Mouse (Mus musculus): ENCODE data around the gene Ccn2. TPM values are rescaled to one million over a fixed set of nuclear protein-coding genes. Genes with fewer than 3 reads are reported as not detected.

Gene Ccn2
- polyA plus RNA-seq, 1 experiment from 2014 or later = 8.3 TPM

GRCm38 (mm10) chr10:24591741-24592140, 3.5 kb upstream of the Ccn2 start:
- DNase-seq (ENCODE audit: low spot score) = no peak
- Histone ChIP-seq H3K36me3 (no peaks in the 10 kb centered on the region; the same call in 1 of the 2 replicates), H3K4me3 (no peak overlapping the region), H3K27ac (no peak overlapping the region), H3K27me3 (ENCODE audit: insufficient read depth, poor library complexity, severe bottlenecking) (no peaks in the 10 kb centered on the region), H3K4me1 (replicated peaks) (peaks cover 59% of the 10 kb centered on the region), H3K9me3 (no peaks in the 10 kb centered on the region)
- 55% methylated on average over 5 of the region's 5 CpGs for WGBS

GRCm38 (mm10) chr10:24592318-24592717, 2.9 kb upstream of the Ccn2 start:
- 76% methylated on average over 2 of the region's 2 CpGs for WGBS
- Histone ChIP-seq H3K27me3 (ENCODE audit: insufficient read depth, poor library complexity, severe bottlenecking) (no peaks in the 10 kb centered on the region), H3K4me3 (no peak overlapping the region), H3K27ac (no peak overlapping the region), H3K36me3 (peaks cover 3% of the 10 kb centered on the region; the same call in 1 of the 2 replicates), H3K4me1 (replicated peaks) (peaks cover 64% of the 10 kb centered on the region), H3K9me3 (no peaks in the 10 kb centered on the region)
- no peak for DNase-seq (ENCODE audit: low spot score)

DNA sequence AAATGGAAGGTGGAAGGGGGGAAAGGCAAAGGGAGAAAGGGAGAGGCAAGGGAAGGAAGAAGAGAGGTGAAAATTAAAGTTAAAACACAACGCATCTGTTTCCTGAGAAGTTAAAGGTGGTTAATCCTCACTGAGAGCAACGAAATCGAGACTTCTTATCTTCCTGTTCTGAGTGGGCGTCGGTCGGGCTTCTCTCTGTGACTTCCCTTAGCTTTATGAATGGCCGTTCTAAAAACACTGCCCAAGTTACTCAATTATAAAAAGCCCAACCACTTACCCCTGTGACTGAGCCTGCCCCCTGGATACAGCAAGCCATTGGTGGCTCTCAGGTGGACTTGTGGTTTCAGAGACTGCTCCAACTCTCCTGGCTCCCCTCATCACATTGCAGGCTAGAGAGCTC, 2.3 kb upstream of the Ccn2 start:
- peaks cover 9% of the 10 kb centered on the region; the same call in 1 of the 2 replicates for H3K36me3 ChIP-seq
- H3K4me1 ChIP-seq (replicated peaks) = peaks cover 70% of the 10 kb centered on the region
- H3K27ac ChIP-seq = 0 out of 2 replicates have a peak overlapping the region, but pooled peaks have one; percentile 16
- no peaks in the 10 kb centered on the region for H3K27me3 ChIP-seq (ENCODE audit: insufficient read depth, poor library complexity, severe bottlenecking)
- WGBS = 80% methylated on average over 7 of the region's 7 CpGs
- H3K9me3 ChIP-seq = no peaks in the 10 kb centered on the region
- no peak for DNase-seq (ENCODE audit: low spot score)
- H3K4me3 ChIP-seq = no peak overlapping the region

DNA sequence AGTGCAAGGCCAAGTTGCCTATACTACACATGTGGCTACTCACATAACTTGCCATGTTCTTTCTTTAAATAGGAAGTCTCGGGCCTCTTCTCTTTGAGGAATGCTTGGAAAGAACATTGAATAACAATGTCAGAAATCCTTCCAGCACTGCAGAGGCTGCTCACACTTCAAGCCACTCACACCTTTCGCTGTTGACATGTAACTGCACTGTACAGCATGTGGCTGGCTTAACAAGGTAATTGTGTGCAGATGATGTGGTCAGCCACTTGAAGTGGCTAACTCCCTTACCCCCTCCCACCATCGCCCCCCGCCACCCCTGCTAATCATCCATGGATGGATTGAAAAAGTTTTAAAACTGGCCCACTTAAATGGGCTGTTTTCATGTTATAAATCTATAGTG, 1.7 kb upstream of the Ccn2 start:
- peaks cover 9% of the 10 kb centered on the region; the same call in 1 of the 2 replicates for H3K36me3 ChIP-seq
- no peaks in the 10 kb centered on the region for H3K27me3 ChIP-seq (ENCODE audit: insufficient read depth, poor library complexity, severe bottlenecking)
- H3K4me1 ChIP-seq (replicated peaks) = peaks cover 74% of the 10 kb centered on the region
- DNase-seq (ENCODE audit: low spot score) = no peak
- no peaks in the 10 kb centered on the region for H3K9me3 ChIP-seq
- no peak overlapping the region for H3K4me3 ChIP-seq
- 64% methylated on average over 4 of the region's 4 CpGs for WGBS
- peak overlapping the region; percentile 96; the same call in 1 of the 2 replicates for H3K27ac ChIP-seq

DNA sequence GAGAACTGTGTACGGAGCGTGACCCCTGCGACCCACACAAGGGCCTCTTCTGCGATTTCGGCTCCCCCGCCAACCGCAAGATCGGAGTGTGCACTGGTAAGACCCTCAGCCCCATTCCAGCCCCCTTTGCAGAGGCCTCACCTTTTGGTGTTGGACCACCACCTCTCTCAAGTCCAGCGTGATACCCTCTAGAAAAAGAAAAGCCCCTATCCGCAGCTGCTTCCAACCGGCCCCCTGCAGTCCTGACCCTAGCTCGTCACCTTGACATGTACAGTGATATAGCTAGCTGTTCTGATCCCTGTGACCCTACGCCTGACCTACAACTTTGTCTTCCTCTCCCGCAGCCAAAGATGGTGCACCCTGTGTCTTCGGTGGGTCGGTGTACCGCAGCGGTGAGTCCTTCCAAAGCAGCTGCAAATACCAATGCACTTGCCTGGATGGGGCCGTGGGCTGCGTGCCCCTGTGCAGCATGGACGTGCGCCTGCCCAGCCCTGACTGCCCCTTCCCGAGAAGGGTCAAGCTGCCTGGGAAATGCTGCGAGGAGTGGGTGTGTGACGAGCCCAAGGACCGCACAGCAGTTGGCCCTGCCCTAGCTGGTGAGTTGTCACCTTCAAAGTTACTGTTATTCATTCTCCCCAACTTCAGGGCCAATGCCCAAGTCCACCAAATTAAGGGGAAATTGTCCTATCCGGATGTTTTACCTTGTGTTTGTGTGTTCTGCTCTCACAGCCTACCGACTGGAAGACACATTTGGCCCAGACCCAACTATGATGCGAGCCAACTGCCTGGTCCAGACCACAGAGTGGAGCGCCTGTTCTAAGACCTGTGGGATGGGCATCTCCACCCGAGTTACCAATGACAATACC, 994 bp downstream of the Ccn2 start:
- DNase-seq (ENCODE audit: low spot score) = peak; percentile 40
- 10% methylated on average over 31 of the region's 31 CpGs for WGBS
- peaks cover 64% of the 10 kb centered on the region for H3K4me1 ChIP-seq (replicated peaks)

GRCm38 (mm10) chr10:24596869-24597339, 1.7 kb downstream of the Ccn2 start:
- H3K4me1 ChIP-seq (replicated peaks) = peaks cover 58% of the 10 kb centered on the region
- WGBS = 62% methylated on average over 7 of the region's 7 CpGs
- no peak for DNase-seq (ENCODE audit: low spot score)
- H3K27me3 ChIP-seq (ENCODE audit: insufficient read depth, poor library complexity, severe bottlenecking) = no peaks in the 10 kb centered on the region
- peak overlapping the region; percentile 83 for H3K4me3 ChIP-seq
- H3K36me3 ChIP-seq = peaks cover 9% of the 10 kb centered on the region; the same call in 1 of the 2 replicates
- peak overlapping the region; percentile 96; the same call in 1 of the 2 replicates for H3K27ac ChIP-seq
- no peaks in the 10 kb centered on the region for H3K9me3 ChIP-seq

More for the DNA sequence above, 994 bp downstream of the Ccn2 start:
- Histone ChIP-seq H3K27me3 (ENCODE audit: insufficient read depth, poor library complexity, severe bottlenecking) (no peaks in the 10 kb centered on the region), H3K27ac (peak overlapping the region; percentile 96), H3K9me3 (no peaks in the 10 kb centered on the region), H3K36me3 (peaks cover 9% of the 10 kb centered on the region; the same call in 1 of the 2 replicates), H3K4me3 (peak overlapping the region; percentile 83)

DNA sequence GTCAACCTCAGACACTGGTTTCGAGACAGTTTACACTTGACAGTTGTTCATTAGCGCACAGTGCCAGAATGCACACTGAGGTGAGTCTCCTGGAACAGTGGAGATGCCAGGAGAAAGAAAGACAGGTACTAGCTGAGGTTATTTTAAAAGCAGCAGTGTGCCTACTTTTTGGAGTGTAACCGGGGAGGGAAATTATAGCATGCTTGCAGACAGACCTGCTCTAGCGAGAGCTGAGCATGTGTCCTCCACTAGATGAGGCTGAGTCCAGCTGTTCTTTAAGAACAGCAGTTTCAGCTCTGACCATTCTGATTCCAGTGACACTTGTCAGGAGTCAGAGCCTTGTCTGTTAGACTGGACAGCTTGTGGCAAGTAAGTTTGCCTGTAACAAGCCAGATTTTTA, 2.5 kb downstream of the Ccn2 start:
- H3K36me3 ChIP-seq = peaks cover 9% of the 10 kb centered on the region; the same call in 1 of the 2 replicates
- H3K4me1 ChIP-seq (replicated peaks) = peaks cover 52% of the 10 kb centered on the region
- WGBS = 88% methylated on average over 4 of the region's 4 CpGs
- H3K4me3 ChIP-seq = peak overlapping the region; percentile 83; the same call in 1 of the 2 replicates
- DNase-seq (ENCODE audit: low spot score) = no peak
- H3K27me3 ChIP-seq (ENCODE audit: insufficient read depth, poor library complexity, severe bottlenecking) = no peaks in the 10 kb centered on the region
- no peak overlapping the region for H3K27ac ChIP-seq
- H3K9me3 ChIP-seq = no peaks in the 10 kb centered on the region

- no peaks in the 10 kb centered on the region for H3K9me3 ChIP-seq
- no peak for DNase-seq (ENCODE audit: low spot score)
- no peak overlapping the region for H3K4me3 ChIP-seq
- peaks cover 43% of the 10 kb centered on the region for H3K4me1 ChIP-seq (replicated peaks)
- H3K36me3 ChIP-seq = peaks cover 9% of the 10 kb centered on the region; the same call in 1 of the 2 replicates
- 85% methylated on average over 6 of the region's 6 CpGs for WGBS
- H3K27ac ChIP-seq = no peak overlapping the region
- H3K27me3 ChIP-seq (ENCODE audit: insufficient read depth, poor library complexity, severe bottlenecking) = no peaks in the 10 kb centered on the region
Measured at GRCm38 (mm10) chr10:24598693-24599092, 3.5 kb downstream of the Ccn2 start.

DNA sequence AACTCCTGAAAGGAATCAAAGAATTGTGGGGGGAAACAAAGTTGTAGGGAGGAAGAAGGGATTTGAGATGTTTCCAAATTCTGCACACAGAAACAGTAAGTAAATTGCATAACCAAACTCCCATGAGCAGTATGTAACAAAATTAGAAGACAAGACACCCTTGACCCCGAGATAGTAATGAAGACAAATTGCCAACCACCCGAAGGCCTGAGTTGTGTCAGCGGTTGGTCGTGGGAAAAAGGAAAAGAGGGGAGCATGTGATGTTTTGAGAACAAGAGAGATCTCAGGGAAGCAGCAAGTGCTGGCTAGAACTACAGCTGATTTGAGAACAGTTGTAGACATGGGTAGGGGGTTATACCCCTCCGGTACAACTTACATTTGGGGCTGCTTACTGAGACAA, 4.6 kb downstream of the Ccn2 start:
- H3K27ac ChIP-seq = no peak overlapping the region
- H3K4me3 ChIP-seq = no peak overlapping the region
- 74% methylated on average over 5 of the region's 5 CpGs for WGBS
- H3K36me3 ChIP-seq = peaks cover 9% of the 10 kb centered on the region; the same call in 1 of the 2 replicates
- no peaks in the 10 kb centered on the region for H3K9me3 ChIP-seq
- no peak for DNase-seq (ENCODE audit: low spot score)
- peaks cover 32% of the 10 kb centered on the region for H3K4me1 ChIP-seq (replicated peaks)
- no peaks in the 10 kb centered on the region for H3K27me3 ChIP-seq (ENCODE audit: insufficient read depth, poor library complexity, severe bottlenecking)

GRCm38 (mm10) chr10:24603035-24603434, 7.8 kb downstream of the Ccn2 start:
- WGBS = 84% methylated on average over 2 of the region's 2 CpGs
- H3K9me3 ChIP-seq = no peaks in the 10 kb centered on the region
- no peak overlapping the region for H3K4me3 ChIP-seq
- no peak for DNase-seq (ENCODE audit: low spot score)
- peaks cover 5% of the 10 kb centered on the region; the same call in 1 of the 2 replicates for H3K4me1 ChIP-seq (replicated peaks)
- H3K27me3 ChIP-seq (ENCODE audit: insufficient read depth, poor library complexity, severe bottlenecking) = no peaks in the 10 kb centered on the region
- H3K36me3 ChIP-seq = no peaks in the 10 kb centered on the region; the same call in 1 of the 2 replicates
- H3K27ac ChIP-seq = no peak overlapping the region

- Histone ChIP-seq H3K4me1 (replicated peaks) (no peaks in the 10 kb centered on the region; the same call in 1 of the 2 replicates), H3K27me3 (ENCODE audit: insufficient read depth, poor library complexity, severe bottlenecking) (no peaks in the 10 kb centered on the region), H3K27ac (no peak overlapping the region), H3K36me3 (no peaks in the 10 kb centered on the region), H3K4me3 (no peak overlapping the region), H3K9me3 (no peaks in the 10 kb centered on the region)
- DNase-seq (ENCODE audit: low spot score) = no peak
Measured at GRCm38 (mm10) chr10:24603727-24604126, 8.5 kb downstream of the Ccn2 start.

DNA sequence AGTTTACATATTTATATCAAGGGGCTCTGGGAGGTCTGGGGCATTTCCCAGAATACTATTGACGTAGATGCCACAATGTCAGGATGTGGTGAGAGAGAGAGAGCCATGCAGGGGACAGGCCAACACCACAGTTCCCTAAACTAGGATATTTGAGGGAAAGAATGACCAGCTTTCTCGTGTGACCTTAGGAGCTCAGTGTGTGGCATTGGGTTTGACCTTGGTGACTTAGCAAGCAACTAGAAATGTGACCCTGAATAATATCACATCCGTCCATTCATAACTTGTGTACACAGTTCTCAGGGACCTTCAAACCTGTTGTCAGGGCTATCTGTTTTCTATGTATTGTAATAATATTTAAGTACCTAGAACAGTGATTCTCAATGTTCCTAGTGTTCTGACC, 13.9 kb downstream of the Ccn2 start:
- 84% methylated on average over 3 of the region's 3 CpGs for WGBS
- Histone ChIP-seq H3K4me1 (replicated peaks) (no peaks in the 10 kb centered on the region), H3K36me3 (no peaks in the 10 kb centered on the region), H3K27me3 (ENCODE audit: insufficient read depth, poor library complexity, severe bottlenecking) (no peaks in the 10 kb centered on the region), H3K4me3 (no peak overlapping the region), H3K9me3 (no peaks in the 10 kb centered on the region), H3K27ac (no peak overlapping the region)
- DNase-seq (ENCODE audit: low spot score) = no peak

DNA sequence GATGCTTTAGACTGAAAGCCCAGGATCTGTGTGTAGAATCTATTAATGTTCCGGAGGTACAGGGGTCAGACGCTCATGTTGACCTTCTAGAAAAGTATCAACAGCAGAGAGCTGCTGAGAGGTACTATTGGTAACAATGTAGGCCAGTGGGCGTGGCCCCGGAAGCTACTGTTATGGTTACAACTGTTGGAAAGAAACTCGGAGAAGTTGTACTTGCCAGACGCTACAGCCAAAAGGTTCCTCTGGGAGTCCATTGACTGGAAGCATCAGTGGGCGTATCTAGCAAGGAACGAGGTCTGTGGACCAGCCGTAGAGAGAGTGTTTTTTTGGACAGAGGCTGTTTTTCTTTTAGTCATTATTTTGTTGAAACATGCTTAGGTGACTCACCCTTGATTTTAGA, 14.5 kb downstream of the Ccn2 start:
- no peak overlapping the region for H3K4me3 ChIP-seq
- no peaks in the 10 kb centered on the region for H3K4me1 ChIP-seq (replicated peaks)
- H3K27ac ChIP-seq = no peak overlapping the region
- no peaks in the 10 kb centered on the region for H3K9me3 ChIP-seq
- DNase-seq (ENCODE audit: low spot score) = no peak
- no peaks in the 10 kb centered on the region for H3K27me3 ChIP-seq (ENCODE audit: insufficient read depth, poor library complexity, severe bottlenecking)
- 89% methylated on average over 9 of the region's 9 CpGs for WGBS
- H3K36me3 ChIP-seq = no peaks in the 10 kb centered on the region
